Mouse (Mus musculus): ENCODE results near the gene Tceanc2. TPM values are rescaled to one million over a fixed set of nuclear protein-coding genes. Genes with fewer than 3 reads are reported as not detected.
A peak's percentile ranks its signal among the peaks of the same experiment; 100 is the strongest.

Gene Tceanc2
- polyA plus RNA-seq, 1 experiment from 2014 or later: 19.4 TPM

- ATAC-seq: no peak
- 87% methylated on average over 16 of the region's 16 CpGs for WGBS
These were observed 72.1 kb downstream of the Tceanc2 start for GRCm38 (mm10) chr4:107106777-107107176.

GRCm38 (mm10) chr4:107102220-107102619 is 76.7 kb downstream of the Tceanc2 start:
- H3K9ac ChIP-seq (ENCODE audit: low read depth, low read length): no peak overlapping the region
- ATAC-seq: no peak
- no peaks in the 10 kb centered on the region for H3K9me3 ChIP-seq (ENCODE audit: control insufficient read depth, low read length)
- WGBS: 70% methylated on average over 8 of the region's 8 CpGs
- H3K4me1 ChIP-seq (ENCODE audit: control insufficient read depth, insufficient read depth, low read length): no peaks in the 10 kb centered on the region
- H3K36me3 ChIP-seq (ENCODE audit: control insufficient read depth, insufficient read depth, low read length): no peaks in the 10 kb centered on the region
- H3K4me2 ChIP-seq (ENCODE audit: low read depth, low read length): no peak overlapping the region
- no peak overlapping the region for H3K4me3 ChIP-seq (ENCODE audit: low read length)
- no peaks in the 10 kb centered on the region for H3K27me3 ChIP-seq (replicated peaks; ENCODE audit: control insufficient read depth, insufficient read depth, low read length)
- H3K27ac ChIP-seq (ENCODE audit: low read length): no peak overlapping the region

More at GRCm38 (mm10) chr4:107106777-107107176, 72.1 kb downstream of the Tceanc2 start:
- Histone ChIP-seq H3K4me3 (ENCODE audit: low read length) (no peak overlapping the region), H3K36me3 (ENCODE audit: control insufficient read depth, insufficient read depth, low read length) (no peaks in the 10 kb centered on the region), H3K27ac (ENCODE audit: low read length) (no peak overlapping the region), H3K4me2 (ENCODE audit: low read depth, low read length) (no peak overlapping the region), H3K27me3 (replicated peaks; ENCODE audit: control insufficient read depth, insufficient read depth, low read length) (no peaks in the 10 kb centered on the region), H3K4me1 (ENCODE audit: control insufficient read depth, insufficient read depth, low read length) (no peaks in the 10 kb centered on the region), H3K9ac (ENCODE audit: low read depth, low read length) (no peak overlapping the region), H3K9me3 (ENCODE audit: control insufficient read depth, low read length) (no peaks in the 10 kb centered on the region)

DNA sequence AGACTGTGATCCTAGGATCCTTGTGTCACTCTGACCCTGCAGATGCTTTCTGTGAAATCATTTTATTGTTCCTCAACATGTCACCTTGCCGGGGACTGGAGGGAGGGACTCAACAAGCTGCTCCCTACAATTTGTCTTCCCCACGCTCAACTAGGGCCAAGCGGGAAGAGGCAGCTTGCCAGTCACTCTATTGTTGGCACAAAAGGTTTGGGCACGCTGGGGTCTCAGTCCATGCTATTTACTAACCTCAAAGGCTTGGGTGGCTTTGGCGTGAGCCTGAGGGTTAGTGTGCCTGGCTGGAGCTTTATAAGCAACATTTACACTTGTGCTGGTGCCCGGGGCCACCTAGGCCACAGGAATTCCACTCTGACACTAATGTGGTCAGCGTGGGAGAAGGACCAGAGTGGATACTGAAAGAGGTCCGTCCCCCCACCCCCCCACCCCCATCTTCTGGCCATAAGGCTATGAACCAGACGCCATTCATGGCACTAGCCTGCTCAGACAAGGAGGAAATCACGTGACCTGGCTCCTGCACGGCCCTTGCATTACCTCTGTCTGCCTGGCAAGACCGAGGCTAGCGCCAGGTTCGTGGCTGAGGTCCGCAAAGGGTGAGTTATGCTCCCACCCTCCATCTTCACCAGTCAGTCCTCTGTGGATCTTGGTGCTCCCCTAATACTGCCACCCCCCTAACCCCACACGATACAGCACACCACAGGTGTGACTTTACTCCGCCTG is 80.0 kb downstream of the Tceanc2 start:
- H3K9ac ChIP-seq (ENCODE audit: low read depth, low read length): no peak overlapping the region
- H3K4me3 ChIP-seq (ENCODE audit: low read length): no peak overlapping the region
- no peak overlapping the region for H3K27ac ChIP-seq (ENCODE audit: low read length)
- 79% methylated on average over 17 of the region's 17 CpGs for WGBS
- no peaks in the 10 kb centered on the region for H3K9me3 ChIP-seq (ENCODE audit: control insufficient read depth, low read length)
- no peak overlapping the region for H3K4me2 ChIP-seq (ENCODE audit: low read depth, low read length)
- no peaks in the 10 kb centered on the region for H3K27me3 ChIP-seq (replicated peaks; ENCODE audit: control insufficient read depth, insufficient read depth, low read length)
- no peaks in the 10 kb centered on the region for H3K36me3 ChIP-seq (ENCODE audit: control insufficient read depth, insufficient read depth, low read length)
- 0 out of 2 replicates have a peak, but pooled peaks cover 6% of the 10 kb centered on the region for H3K4me1 ChIP-seq (ENCODE audit: control insufficient read depth, insufficient read depth, low read length)
- ATAC-seq: no peak

- no peak overlapping the region for H3K27ac ChIP-seq (ENCODE audit: low read length)
- H3K36me3 ChIP-seq (ENCODE audit: control insufficient read depth, insufficient read depth, low read length): no peaks in the 10 kb centered on the region
- no peak for ATAC-seq
- no peaks in the 10 kb centered on the region for H3K27me3 ChIP-seq (replicated peaks; ENCODE audit: control insufficient read depth, insufficient read depth, low read length)
- no peak overlapping the region for H3K4me3 ChIP-seq (ENCODE audit: low read length)
- no peak overlapping the region for H3K4me2 ChIP-seq (ENCODE audit: low read depth, low read length)
- 0 out of 2 replicates have a peak, but pooled peaks cover 6% of the 10 kb centered on the region for H3K4me1 ChIP-seq (ENCODE audit: control insufficient read depth, insufficient read depth, low read length)
- H3K9me3 ChIP-seq (ENCODE audit: control insufficient read depth, low read length): no peaks in the 10 kb centered on the region
- WGBS: 72% methylated on average over 10 of the region's 10 CpGs
- H3K9ac ChIP-seq (ENCODE audit: low read depth, low read length): no peak overlapping the region
These were observed 80.5 kb downstream of the Tceanc2 start for GRCm38 (mm10) chr4:107098375-107098774.

- peak overlapping the region; percentile 8; the same call in 1 of the 2 replicates for H3K9ac ChIP-seq (ENCODE audit: low read depth, low read length)
- H3K27ac ChIP-seq (ENCODE audit: low read length): no peak overlapping the region
- H3K9me3 ChIP-seq (ENCODE audit: control insufficient read depth, low read length): no peaks in the 10 kb centered on the region
- 0 out of 2 replicates have a peak, but pooled peaks cover 6% of the 10 kb centered on the region for H3K4me1 ChIP-seq (ENCODE audit: control insufficient read depth, insufficient read depth, low read length)
- H3K4me2 ChIP-seq (ENCODE audit: low read depth, low read length): no peak overlapping the region
- H3K4me3 ChIP-seq (ENCODE audit: low read length): no peak overlapping the region
- WGBS: 45% methylated on average over 15 of the region's 15 CpGs
- ATAC-seq: no peak
- H3K27me3 ChIP-seq (replicated peaks; ENCODE audit: control insufficient read depth, insufficient read depth, low read length): no peaks in the 10 kb centered on the region
- H3K36me3 ChIP-seq (ENCODE audit: control insufficient read depth, insufficient read depth, low read length): no peaks in the 10 kb centered on the region
These were observed 81.0 kb downstream of the Tceanc2 start for GRCm38 (mm10) chr4:107097871-107098270.

- H3K36me3 ChIP-seq (ENCODE audit: control insufficient read depth, insufficient read depth, low read length): no peaks in the 10 kb centered on the region
- H3K9me3 ChIP-seq (ENCODE audit: control insufficient read depth, low read length): no peaks in the 10 kb centered on the region
- 69% methylated on average over 16 of the region's 16 CpGs for WGBS
- no peak within 1 kb of the TSS for H3K27ac ChIP-seq (ENCODE audit: low read length)
- H3K27me3 ChIP-seq (replicated peaks; ENCODE audit: control insufficient read depth, insufficient read depth, low read length): no peaks in the 10 kb centered on the region
- H3K4me1 ChIP-seq (ENCODE audit: control insufficient read depth, insufficient read depth, low read length): peaks cover 6% of the 10 kb centered on the region; the same call in 1 of the 2 replicates
- peak within 1 kb of the TSS; percentile 8; the same call in 1 of the 2 replicates for H3K9ac ChIP-seq (ENCODE audit: low read depth, low read length)
- no peak within 1 kb of the TSS for H3K4me2 ChIP-seq (ENCODE audit: low read depth, low read length)
- no peak for ATAC-seq
- no peak within 1 kb of the TSS for H3K4me3 ChIP-seq (ENCODE audit: low read length)
These were observed 82.0 kb downstream of the Tceanc2 start, which contains the start of gene Cdcp2 for GRCm38 (mm10) chr4:107096841-107097373. TSS of gene Cdcp2 (plus strand) at chr4:107096891.

DNA sequence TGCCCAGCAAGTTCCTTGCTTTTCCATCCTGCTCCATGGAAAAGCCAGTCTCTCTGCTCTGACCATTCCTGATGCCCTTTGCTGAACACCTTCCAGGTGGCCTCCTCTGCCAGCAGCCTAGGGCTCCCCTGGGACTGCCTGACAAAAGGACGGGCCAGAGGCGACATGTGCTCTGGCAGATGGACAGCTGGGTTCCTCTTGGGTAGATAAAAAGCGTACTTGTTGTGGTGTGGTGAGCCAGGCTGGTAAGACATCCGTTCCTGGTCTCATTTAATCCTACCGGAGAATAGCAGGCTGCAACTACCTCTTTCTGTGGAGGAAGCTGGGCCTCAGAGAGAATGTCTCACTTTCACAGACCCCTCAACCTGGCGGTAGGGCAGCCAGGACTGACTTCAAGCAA is 82.9 kb downstream of the Tceanc2 start:
- H3K36me3 ChIP-seq (ENCODE audit: control insufficient read depth, insufficient read depth, low read length): no peaks in the 10 kb centered on the region
- peaks cover 6% of the 10 kb centered on the region; the same call in 1 of the 2 replicates for H3K4me1 ChIP-seq (ENCODE audit: control insufficient read depth, insufficient read depth, low read length)
- no peak overlapping the region for H3K4me3 ChIP-seq (ENCODE audit: low read length)
- H3K9me3 ChIP-seq (ENCODE audit: control insufficient read depth, low read length): no peaks in the 10 kb centered on the region
- WGBS: 69% methylated on average over 6 of the region's 6 CpGs
- H3K4me2 ChIP-seq (ENCODE audit: low read depth, low read length): no peak overlapping the region
- H3K27me3 ChIP-seq (replicated peaks; ENCODE audit: control insufficient read depth, insufficient read depth, low read length): no peaks in the 10 kb centered on the region
- no peak overlapping the region for H3K27ac ChIP-seq (ENCODE audit: low read length)
- no peak overlapping the region for H3K9ac ChIP-seq (ENCODE audit: low read depth, low read length)
- no peak for ATAC-seq

DNA sequence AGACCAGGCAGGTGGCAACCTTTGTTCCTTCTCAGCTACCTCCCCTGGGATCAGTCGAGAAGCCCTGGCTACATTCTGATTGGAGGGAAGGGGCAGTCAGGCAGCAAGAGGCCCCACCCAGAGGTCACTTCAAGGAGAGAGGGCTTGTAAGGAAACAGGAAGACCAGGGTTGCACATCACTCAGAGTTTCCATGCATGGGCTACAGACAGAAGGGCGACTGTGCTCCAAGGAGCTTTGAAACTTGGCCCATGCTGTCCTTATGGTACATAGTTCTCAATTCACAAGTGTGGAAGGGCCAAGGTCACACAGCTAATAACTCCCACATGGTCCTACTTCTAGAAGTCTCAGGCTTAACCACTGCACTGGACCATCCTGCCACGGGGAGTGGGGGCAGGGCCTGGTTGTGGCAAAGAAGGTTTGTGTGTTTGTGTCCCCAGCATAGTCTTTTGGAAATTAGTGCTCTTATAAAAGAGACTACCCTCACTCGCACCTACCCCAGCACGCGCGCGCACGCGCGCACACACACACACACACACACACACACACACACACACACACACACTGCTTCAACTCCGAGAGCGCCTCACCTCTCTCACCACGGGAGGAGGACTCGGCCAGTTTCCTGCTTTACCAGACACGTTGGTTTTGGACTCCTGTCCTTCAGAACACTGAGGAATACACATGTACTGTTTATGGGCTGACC is 84.3 kb downstream of the Tceanc2 start:
- H3K4me3 ChIP-seq (ENCODE audit: low read length): no peak overlapping the region
- ATAC-seq: peak; percentile 58

DNA sequence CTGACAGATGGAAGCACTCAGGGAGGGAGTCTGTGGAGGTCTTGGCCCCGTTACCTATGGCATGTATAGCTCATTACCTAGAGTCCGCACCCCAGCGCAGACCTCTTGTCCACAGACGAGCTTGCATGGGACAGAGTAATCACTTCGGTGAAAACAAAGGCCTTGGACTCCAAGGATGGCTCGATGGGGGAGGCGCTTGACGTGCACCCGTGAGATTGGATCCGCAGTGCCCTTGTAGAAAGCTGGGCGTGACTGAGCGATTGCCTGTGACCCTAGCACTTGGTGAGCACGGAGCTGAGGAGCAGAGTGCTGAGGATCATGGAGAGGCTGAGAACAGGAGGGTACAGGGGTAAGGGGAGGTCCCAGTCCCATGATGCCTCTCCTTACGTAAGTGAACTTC is 87.2 kb downstream of the Tceanc2 start:
- H3K27ac ChIP-seq (ENCODE audit: low read length): no peak overlapping the region
- no peak overlapping the region for H3K4me2 ChIP-seq (ENCODE audit: low read depth, low read length)
- no peaks in the 10 kb centered on the region for H3K36me3 ChIP-seq (ENCODE audit: control insufficient read depth, insufficient read depth, low read length)
- H3K9me3 ChIP-seq (ENCODE audit: control insufficient read depth, low read length): no peaks in the 10 kb centered on the region
- peaks cover 6% of the 10 kb centered on the region; the same call in 1 of the 2 replicates for H3K4me1 ChIP-seq (ENCODE audit: control insufficient read depth, insufficient read depth, low read length)
- no peak for ATAC-seq
- H3K4me3 ChIP-seq (ENCODE audit: low read length): no peak overlapping the region
- H3K27me3 ChIP-seq (replicated peaks; ENCODE audit: control insufficient read depth, insufficient read depth, low read length): no peaks in the 10 kb centered on the region
- no peak overlapping the region for H3K9ac ChIP-seq (ENCODE audit: low read depth, low read length)
- WGBS: 82% methylated on average over 14 of the region's 14 CpGs

More for the DNA sequence above, 84.3 kb downstream of the Tceanc2 start:
- WGBS: 75% methylated on average over 16 of the region's 16 CpGs
- no peaks in the 10 kb centered on the region for H3K36me3 ChIP-seq (ENCODE audit: control insufficient read depth, insufficient read depth, low read length)
- H3K4me2 ChIP-seq (ENCODE audit: low read depth, low read length): no peak overlapping the region
- no peaks in the 10 kb centered on the region for H3K9me3 ChIP-seq (ENCODE audit: control insufficient read depth, low read length)
- H3K9ac ChIP-seq (ENCODE audit: low read depth, low read length): no peak overlapping the region
- H3K4me1 ChIP-seq (ENCODE audit: control insufficient read depth, insufficient read depth, low read length): peaks cover 6% of the 10 kb centered on the region; the same call in 1 of the 2 replicates
- H3K27ac ChIP-seq (ENCODE audit: low read length): no peak overlapping the region
- H3K27me3 ChIP-seq (replicated peaks; ENCODE audit: control insufficient read depth, insufficient read depth, low read length): no peaks in the 10 kb centered on the region

Data from intestine, embryonic 16.5 days (tissue).